Mouse (Mus musculus) MEL (cell line): ENCODE data around the gene Zfp174.

Experiments
- POLR2AphosphoS5 ChIP-seq: IDR thresholded peaks from 2 replicates; pipeline ENCODE4 v1.6.1; 2012; ENCODE audit warnings: low read depth, borderline replicate concordance, mild to moderate bottlenecking, inconsistent platforms, low read length, moderate library complexity, mixed read lengths
- SIN3A ChIP-seq: IDR thresholded peaks from 2 replicates; pipeline ENCODE4 v1.6.1; 2012; ENCODE audit warnings: low read length, improper control_type of control experiment, inconsistent platforms
- TAL1 ChIP-seq: IDR thresholded peaks from 2 replicates; pipeline ENCODE4 v1.6.1; 2012; ENCODE audit warnings: mild to moderate bottlenecking, inconsistent platforms, low read length, moderate library complexity, mixed read lengths

DNA sequence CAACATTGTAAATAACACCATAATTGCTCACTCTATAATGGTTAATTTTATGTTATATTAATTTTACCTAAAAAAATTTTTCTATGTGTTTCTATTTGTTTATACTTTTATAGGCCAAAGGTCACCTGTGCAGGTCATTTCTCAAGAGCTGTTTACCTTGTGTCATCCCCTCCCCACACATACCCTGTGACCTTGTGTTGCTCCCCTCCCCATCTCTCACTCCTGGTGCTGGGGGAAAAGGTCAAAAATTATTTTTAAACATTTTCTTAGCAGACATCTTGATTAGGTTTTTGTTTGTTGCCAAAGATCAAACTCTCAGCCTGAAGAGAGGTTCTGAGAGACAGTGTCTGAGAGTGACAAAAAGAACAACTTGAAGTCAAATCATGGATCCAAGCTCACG is 3.3 kb upstream of the Zfp174 start:
- TF ChIP-seq POLR2AphosphoS5 (no peak), SIN3A (no peak), TAL1 (no peak)
